Mouse (Mus musculus): ENCODE measurements at regions not wholly inside any gene's neighbourhood (a gene's known extent, or its start where the extent isn't known, plus 50 kb on each side); places are given as distances from the start of the nearest gene placed in this dataset.

DNA sequence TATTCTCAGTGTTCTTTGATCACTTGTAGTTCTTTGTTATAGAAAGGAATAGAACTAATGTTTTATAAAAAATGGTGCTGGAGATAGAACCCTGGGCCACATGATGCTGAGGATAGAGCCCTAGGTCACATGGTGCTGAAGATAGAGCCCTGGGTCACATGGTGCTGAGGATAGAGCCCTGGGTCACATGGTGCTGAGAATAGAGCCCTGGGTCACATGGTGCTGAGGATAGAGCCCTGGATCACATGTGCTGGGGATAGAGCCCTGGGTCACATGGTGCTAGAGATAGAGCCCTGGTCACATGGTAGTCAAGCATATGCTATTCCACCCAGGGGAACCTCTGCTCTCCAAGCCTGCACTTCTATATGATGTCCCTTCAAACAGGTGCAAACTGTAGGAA lies 337.5 kb upstream of the Adamts16 start:
- TF ChIP-seq CTCF (IDR thresholded peaks at IDR 0.05; ENCODE audit: borderline replicate concordance, extremely low read depth, insufficient read depth, insufficient read length) (no peak), POLR2A (IDR thresholded peaks at IDR 0.05; ENCODE audit: borderline replicate concordance, extremely low read depth, insufficient read depth, insufficient read length, poor library complexity, severe bottlenecking) (no peak)
